Mouse (Mus musculus): ENCODE measurements around the gene Rps25. TPM values are rescaled to one million over a fixed set of nuclear protein-coding genes. Genes with fewer than 3 reads are reported as not detected.

Rps25 gene
- polyA plus RNA-seq, 1 experiment from 2014 or later: 919 TPM

GRCm38 (mm10) chr9:44378153-44378730, 28.7 kb upstream of the Rps25 start:
- H3K27ac ChIP-seq (ENCODE audit: low read length): peak overlapping the region; percentile 48; the same call in 1 of the 2 replicates
- H3K9ac ChIP-seq (ENCODE audit: low read length): peak overlapping the region; percentile 70
- no peak for ATAC-seq (replicated peaks; ENCODE audit: extremely low read depth, insufficient read depth, low FRiP score)

GRCm38 (mm10) chr9:44379054-44379834, 27.7 kb upstream of the Rps25 start, which contains the start of gene Hyou1:
TSS of gene Hyou1 (plus strand) at chr9:44379490.
- Histone ChIP-seq H3K4me2 (ENCODE audit: low read depth, low read length) (peak within 1 kb of the TSS; percentile 94), H3K4me3 (ENCODE audit: low read length) (peak within 1 kb of the TSS; percentile 79), H3K27ac (ENCODE audit: low read length) (peak within 1 kb of the TSS; percentile 81), H3K27me3 (ENCODE audit: control insufficient read depth, insufficient read depth, low read length) (no peaks in the 10 kb centered on the region), H3K9ac (ENCODE audit: low read length) (peak within 1 kb of the TSS; percentile 89), H3K4me1 (ENCODE audit: control insufficient read depth, insufficient read depth, low read length) (peaks cover 14% of the 10 kb centered on the region), H3K36me3 (ENCODE audit: control insufficient read depth, insufficient read depth) (peaks cover 35% of the 10 kb centered on the region), H3K9me3 (replicated peaks; ENCODE audit: control insufficient read depth, low read length) (no peaks in the 10 kb centered on the region)
- WGBS: under 1% methylated on average over 83 of the region's 83 CpGs
- ATAC-seq (replicated peaks; ENCODE audit: extremely low read depth, insufficient read depth, low FRiP score): peak; percentile 99

More at GRCm38 (mm10) chr9:44378153-44378730, 28.7 kb upstream of the Rps25 start:
- Histone ChIP-seq H3K4me2 (ENCODE audit: low read depth, low read length) (peak overlapping the region; percentile 84), H3K4me1 (ENCODE audit: control insufficient read depth, insufficient read depth, low read length) (peaks cover 14% of the 10 kb centered on the region), H3K36me3 (ENCODE audit: control insufficient read depth, insufficient read depth) (peaks cover 25% of the 10 kb centered on the region), H3K4me3 (ENCODE audit: low read length) (peak overlapping the region; percentile 79), H3K27me3 (ENCODE audit: control insufficient read depth, insufficient read depth, low read length) (no peaks in the 10 kb centered on the region), H3K9me3 (replicated peaks; ENCODE audit: control insufficient read depth, low read length) (no peaks in the 10 kb centered on the region)
- 81% methylated on average over 5 of the region's 5 CpGs for WGBS

GRCm38 (mm10) chr9:44379862-44380261, 27.1 kb upstream of the Rps25 start:
- peak; percentile 2; the same call in 1 of the 2 replicates for ATAC-seq (replicated peaks; ENCODE audit: extremely low read depth, insufficient read depth, low FRiP score)
- Histone ChIP-seq H3K27ac (ENCODE audit: low read length) (peak overlapping the region; percentile 81), H3K36me3 (ENCODE audit: control insufficient read depth, insufficient read depth) (peaks cover 41% of the 10 kb centered on the region), H3K4me1 (ENCODE audit: control insufficient read depth, insufficient read depth, low read length) (peaks cover 14% of the 10 kb centered on the region), H3K27me3 (ENCODE audit: control insufficient read depth, insufficient read depth, low read length) (no peaks in the 10 kb centered on the region), H3K9me3 (replicated peaks; ENCODE audit: control insufficient read depth, low read length) (no peaks in the 10 kb centered on the region), H3K4me2 (ENCODE audit: low read depth, low read length) (peak overlapping the region; percentile 94), H3K9ac (ENCODE audit: low read length) (peak overlapping the region; percentile 89), H3K4me3 (ENCODE audit: low read length) (peak overlapping the region; percentile 79)
- WGBS: 6% methylated on average over 15 of the region's 15 CpGs

- no peaks in the 10 kb centered on the region for H3K9me3 ChIP-seq (replicated peaks; ENCODE audit: control insufficient read depth, low read length)
- no peak overlapping the region for H3K9ac ChIP-seq (ENCODE audit: low read length)
- 91% methylated on average over 13 of the region's 13 CpGs for WGBS
- no peak for ATAC-seq (replicated peaks; ENCODE audit: extremely low read depth, insufficient read depth, low FRiP score)
- no peaks in the 10 kb centered on the region for H3K27me3 ChIP-seq (ENCODE audit: control insufficient read depth, insufficient read depth, low read length)
- H3K4me2 ChIP-seq (ENCODE audit: low read depth, low read length): no peak overlapping the region
- no peak overlapping the region for H3K4me3 ChIP-seq (ENCODE audit: low read length)
- no peak overlapping the region for H3K27ac ChIP-seq (ENCODE audit: low read length)
- H3K36me3 ChIP-seq (ENCODE audit: control insufficient read depth, insufficient read depth): peaks cover 86% of the 10 kb centered on the region
- H3K4me1 ChIP-seq (ENCODE audit: control insufficient read depth, insufficient read depth, low read length): peaks cover 9% of the 10 kb centered on the region
Observed at GRCm38 (mm10) chr9:44384596-44384995, 22.3 kb upstream of the Rps25 start.

GRCm38 (mm10) chr9:44387221-44387620, 19.7 kb upstream of the Rps25 start:
- no peaks in the 10 kb centered on the region for H3K4me1 ChIP-seq (ENCODE audit: control insufficient read depth, insufficient read depth, low read length)
- no peak overlapping the region for H3K27ac ChIP-seq (ENCODE audit: low read length)
- no peak overlapping the region for H3K4me3 ChIP-seq (ENCODE audit: low read length)
- no peak overlapping the region for H3K9ac ChIP-seq (ENCODE audit: low read length)
- H3K9me3 ChIP-seq (replicated peaks; ENCODE audit: control insufficient read depth, low read length): no peaks in the 10 kb centered on the region
- no peak overlapping the region for H3K4me2 ChIP-seq (ENCODE audit: low read depth, low read length)
- 62% methylated on average over 3 of the region's 3 CpGs for WGBS
- H3K36me3 ChIP-seq (ENCODE audit: control insufficient read depth, insufficient read depth): peaks cover 88% of the 10 kb centered on the region
- no peak for ATAC-seq (replicated peaks; ENCODE audit: extremely low read depth, insufficient read depth, low FRiP score)
- H3K27me3 ChIP-seq (ENCODE audit: control insufficient read depth, insufficient read depth, low read length): no peaks in the 10 kb centered on the region

- Histone ChIP-seq H3K36me3 (ENCODE audit: control insufficient read depth, insufficient read depth) (peaks cover 69% of the 10 kb centered on the region), H3K4me3 (ENCODE audit: low read length) (no peak overlapping the region), H3K4me2 (ENCODE audit: low read depth, low read length) (no peak overlapping the region), H3K9ac (ENCODE audit: low read length) (no peak overlapping the region), H3K4me1 (ENCODE audit: control insufficient read depth, insufficient read depth, low read length) (no peaks in the 10 kb centered on the region), H3K27me3 (ENCODE audit: control insufficient read depth, insufficient read depth, low read length) (no peaks in the 10 kb centered on the region), H3K9me3 (replicated peaks; ENCODE audit: control insufficient read depth, low read length) (no peaks in the 10 kb centered on the region), H3K27ac (ENCODE audit: low read length) (no peak overlapping the region)
- no peak for ATAC-seq (replicated peaks; ENCODE audit: extremely low read depth, insufficient read depth, low FRiP score)
- 60% methylated on average over 8 of the region's 8 CpGs for WGBS
Observed at GRCm38 (mm10) chr9:44389273-44389672, 17.7 kb upstream of the Rps25 start.

GRCm38 (mm10) chr9:44391466-44391865, 15.5 kb upstream of the Rps25 start:
- H3K4me2 ChIP-seq (ENCODE audit: low read depth, low read length): no peak overlapping the region
- H3K9me3 ChIP-seq (replicated peaks; ENCODE audit: control insufficient read depth, low read length): no peaks in the 10 kb centered on the region
- H3K36me3 ChIP-seq (ENCODE audit: control insufficient read depth, insufficient read depth): peaks cover 47% of the 10 kb centered on the region
- no peak overlapping the region for H3K27ac ChIP-seq (ENCODE audit: low read length)
- H3K4me3 ChIP-seq (ENCODE audit: low read length): no peak overlapping the region
- no peaks in the 10 kb centered on the region for H3K27me3 ChIP-seq (ENCODE audit: control insufficient read depth, insufficient read depth, low read length)
- no peak for ATAC-seq (replicated peaks; ENCODE audit: extremely low read depth, insufficient read depth, low FRiP score)
- peaks cover 6% of the 10 kb centered on the region for H3K4me1 ChIP-seq (ENCODE audit: control insufficient read depth, insufficient read depth, low read length)
- 39% methylated on average over 4 of the region's 4 CpGs for WGBS
- H3K9ac ChIP-seq (ENCODE audit: low read length): no peak overlapping the region

- H3K27ac ChIP-seq (ENCODE audit: low read length): peak within 1 kb of the TSS; percentile 96
- peak within 1 kb of the TSS; percentile 81 for H3K4me2 ChIP-seq (ENCODE audit: low read depth, low read length)
- H3K9ac ChIP-seq (ENCODE audit: low read length): peak within 1 kb of the TSS; percentile 93
- no peaks in the 10 kb centered on the region for H3K27me3 ChIP-seq (ENCODE audit: control insufficient read depth, insufficient read depth, low read length)
- peaks cover 51% of the 10 kb centered on the region for H3K4me1 ChIP-seq (ENCODE audit: control insufficient read depth, insufficient read depth, low read length)
- WGBS: under 1% methylated on average over 43 of the region's 43 CpGs
- peak within 1 kb of the TSS; percentile 86 for H3K4me3 ChIP-seq (ENCODE audit: low read length)
- ATAC-seq (replicated peaks; ENCODE audit: extremely low read depth, insufficient read depth, low FRiP score): peak; percentile 97
- peaks cover 8% of the 10 kb centered on the region for H3K36me3 ChIP-seq (ENCODE audit: control insufficient read depth, insufficient read depth)
- no peaks in the 10 kb centered on the region for H3K9me3 ChIP-seq (replicated peaks; ENCODE audit: control insufficient read depth, low read length)
Observed at GRCm38 (mm10) chr9:44396684-44397411, 10.1 kb upstream of the Rps25 start, which contains the start of gene Slc37a4. TSS of gene Slc37a4 (plus strand) at chr9:44396852.
